Mouse (Mus musculus): ENCODE results near the gene Mapk14. TPM values are rescaled to one million over a fixed set of nuclear protein-coding genes. Genes with fewer than 3 reads are reported as not detected.

Mapk14 gene
- polyA plus RNA-seq, 1 experiment, result 36.7 TPM

DNA sequence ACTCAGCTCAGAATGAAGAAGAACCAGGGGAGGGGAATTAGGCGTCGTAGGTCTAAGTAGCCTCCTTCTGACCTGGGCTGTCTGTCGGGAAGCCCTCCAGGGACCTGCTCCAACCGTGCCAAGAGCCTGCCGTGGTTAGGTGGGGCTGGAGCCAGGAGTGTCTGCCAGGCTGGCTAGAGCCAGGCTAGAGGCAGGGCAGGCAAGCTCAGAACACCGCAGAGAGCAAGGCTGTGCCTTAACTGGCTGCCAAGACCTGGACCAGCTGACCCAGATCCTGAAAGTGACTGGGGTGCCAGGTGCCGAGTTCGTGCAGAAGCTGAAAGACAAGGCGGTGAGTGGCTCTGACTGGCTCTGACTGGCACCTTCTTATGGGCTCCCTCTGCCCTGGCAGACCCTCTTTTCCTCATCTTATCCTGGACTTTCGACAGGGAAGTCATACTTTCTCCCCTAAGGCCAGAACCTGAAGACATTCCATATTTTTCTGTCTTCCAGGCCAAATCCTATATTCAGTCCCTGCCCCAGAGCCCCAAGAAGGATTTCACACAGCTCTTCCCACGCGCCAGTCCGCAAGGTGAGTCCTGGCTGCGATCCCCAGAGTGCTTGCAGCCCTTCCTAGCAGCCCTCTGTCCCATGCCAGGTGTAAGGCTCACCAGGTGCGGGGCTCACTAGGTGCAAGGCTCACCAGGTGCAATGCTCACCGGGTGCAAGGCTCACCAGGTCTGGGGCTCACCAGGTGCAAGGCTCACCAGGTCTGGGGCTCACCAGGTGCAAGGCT is 86.3 kb downstream of the Mapk14 start:
- H3K79me3 ChIP-seq (ENCODE audit: low read depth), result no peaks in the 10 kb centered on the region
- H3ac ChIP-seq (ENCODE audit: control insufficient read depth, insufficient read length, low read depth), result no peak overlapping the region
- H3K79me2 ChIP-seq (ENCODE audit: control insufficient read depth, insufficient read depth), result no peaks in the 10 kb centered on the region
- H3K4me3 ChIP-seq (ENCODE audit: insufficient read depth, poor library complexity, severe bottlenecking), result no peak overlapping the region
- no peaks in the 10 kb centered on the region for H3K36me3 ChIP-seq (ENCODE audit: control insufficient read depth, insufficient read depth)
- TF ChIP-seq MAX (IDR thresholded peaks at IDR 0.05) (no peak), MYOG (IDR thresholded peaks at IDR 0.05; ENCODE audit: control insufficient read depth, extremely low read depth, insufficient read length) (no peak), CTCF (IDR thresholded peaks at IDR 0.05; ENCODE audit: control insufficient read depth, insufficient read depth, insufficient read length) (no peak), CEBPB (IDR thresholded peaks at IDR 0.05; ENCODE audit: low read depth) (no peak), USF1 (IDR thresholded peaks at IDR 0.05; ENCODE audit: low read depth) (no peak), FOSL1 (IDR thresholded peaks at IDR 0.05; ENCODE audit: insufficient read depth, low read length, poor library complexity, severe bottlenecking) (no peak), MYOD1 (IDR thresholded peaks at IDR 0.05; ENCODE audit: control insufficient read depth, insufficient read length, low read depth) (no peak)
- H3K27me3 ChIP-seq (ENCODE audit: control insufficient read depth, insufficient read depth, insufficient read length), result no peaks in the 10 kb centered on the region

GRCm38 (mm10) chr17:28779735-28780134 is 88.6 kb downstream of the Mapk14 start:
- Histone ChIP-seq H3K79me2 (ENCODE audit: control insufficient read depth, insufficient read depth) (no peaks in the 10 kb centered on the region), H3K4me3 (ENCODE audit: insufficient read depth, poor library complexity, severe bottlenecking) (no peak overlapping the region), H3K36me3 (ENCODE audit: control insufficient read depth, insufficient read depth) (no peaks in the 10 kb centered on the region), H3ac (ENCODE audit: control insufficient read depth, insufficient read length, low read depth) (no peak overlapping the region), H3K27me3 (ENCODE audit: control insufficient read depth, insufficient read depth, insufficient read length) (no peaks in the 10 kb centered on the region), H3K79me3 (ENCODE audit: low read depth) (no peaks in the 10 kb centered on the region)
- TF ChIP-seq USF1 (IDR thresholded peaks at IDR 0.05; ENCODE audit: low read depth) (no peak), MYOG (IDR thresholded peaks at IDR 0.05; ENCODE audit: control insufficient read depth, extremely low read depth, insufficient read length) (no peak), FOSL1 (IDR thresholded peaks at IDR 0.05; ENCODE audit: insufficient read depth, low read length, poor library complexity, severe bottlenecking) (no peak), CTCF (IDR thresholded peaks at IDR 0.05; ENCODE audit: control insufficient read depth, insufficient read depth, insufficient read length) (no peak), CEBPB (IDR thresholded peaks at IDR 0.05; ENCODE audit: low read depth) (no peak), MAX (IDR thresholded peaks at IDR 0.05) (no peak), MYOD1 (IDR thresholded peaks at IDR 0.05; ENCODE audit: control insufficient read depth, insufficient read length, low read depth) (no peak)

- no peaks in the 10 kb centered on the region for H3K27me3 ChIP-seq (ENCODE audit: control insufficient read depth, insufficient read depth, insufficient read length)
- H3K4me3 ChIP-seq (ENCODE audit: insufficient read depth, poor library complexity, severe bottlenecking), result no peak overlapping the region
- no peaks in the 10 kb centered on the region for H3K79me2 ChIP-seq (ENCODE audit: control insufficient read depth, insufficient read depth)
- H3ac ChIP-seq (ENCODE audit: control insufficient read depth, insufficient read length, low read depth), result no peak overlapping the region
- no peaks in the 10 kb centered on the region for H3K79me3 ChIP-seq (ENCODE audit: low read depth)
- no peaks in the 10 kb centered on the region for H3K36me3 ChIP-seq (ENCODE audit: control insufficient read depth, insufficient read depth)
- TF ChIP-seq MYOG (IDR thresholded peaks at IDR 0.05; ENCODE audit: control insufficient read depth, extremely low read depth, insufficient read length), result no peak
- TF ChIP-seq FOSL1 (IDR thresholded peaks at IDR 0.05; ENCODE audit: insufficient read depth, low read length, poor library complexity, severe bottlenecking), result no peak
- TF ChIP-seq CTCF (IDR thresholded peaks at IDR 0.05; ENCODE audit: control insufficient read depth, insufficient read depth, insufficient read length), result no peak
- no peak for TF ChIP-seq MAX (IDR thresholded peaks at IDR 0.05)
- TF ChIP-seq USF1 (IDR thresholded peaks at IDR 0.05; ENCODE audit: low read depth), result no peak
- TF ChIP-seq CEBPB (IDR thresholded peaks at IDR 0.05; ENCODE audit: low read depth), result no peak
- no peak for TF ChIP-seq MYOD1 (IDR thresholded peaks at IDR 0.05; ENCODE audit: control insufficient read depth, insufficient read length, low read depth)
Observed at GRCm38 (mm10) chr17:28780836-28781235, 89.7 kb downstream of the Mapk14 start.

GRCm38 (mm10) chr17:28781290-28782045 is 90.3 kb downstream of the Mapk14 start:
- H3K27me3 ChIP-seq (ENCODE audit: control insufficient read depth, insufficient read depth, insufficient read length), result no peaks in the 10 kb centered on the region
- no peaks in the 10 kb centered on the region for H3K79me3 ChIP-seq (ENCODE audit: low read depth)
- H3K79me2 ChIP-seq (ENCODE audit: control insufficient read depth, insufficient read depth), result no peaks in the 10 kb centered on the region
- no peak for TF ChIP-seq MAX (IDR thresholded peaks at IDR 0.05)
- no peak for TF ChIP-seq FOSL1 (IDR thresholded peaks at IDR 0.05; ENCODE audit: insufficient read depth, low read length, poor library complexity, severe bottlenecking)
- TF ChIP-seq USF1 (IDR thresholded peaks at IDR 0.05; ENCODE audit: low read depth), result no peak
- TF ChIP-seq MYOG (IDR thresholded peaks at IDR 0.05; ENCODE audit: control insufficient read depth, extremely low read depth, insufficient read length), result no peak
- no peak for TF ChIP-seq CTCF (IDR thresholded peaks at IDR 0.05; ENCODE audit: control insufficient read depth, insufficient read depth, insufficient read length)
- TF ChIP-seq CEBPB (IDR thresholded peaks at IDR 0.05; ENCODE audit: low read depth), result no peak
- no peak overlapping the region for H3ac ChIP-seq (ENCODE audit: control insufficient read depth, insufficient read length, low read depth)
- H3K36me3 ChIP-seq (ENCODE audit: control insufficient read depth, insufficient read depth), result no peaks in the 10 kb centered on the region
- no peak overlapping the region for H3K4me3 ChIP-seq (ENCODE audit: insufficient read depth, poor library complexity, severe bottlenecking)

DNA sequence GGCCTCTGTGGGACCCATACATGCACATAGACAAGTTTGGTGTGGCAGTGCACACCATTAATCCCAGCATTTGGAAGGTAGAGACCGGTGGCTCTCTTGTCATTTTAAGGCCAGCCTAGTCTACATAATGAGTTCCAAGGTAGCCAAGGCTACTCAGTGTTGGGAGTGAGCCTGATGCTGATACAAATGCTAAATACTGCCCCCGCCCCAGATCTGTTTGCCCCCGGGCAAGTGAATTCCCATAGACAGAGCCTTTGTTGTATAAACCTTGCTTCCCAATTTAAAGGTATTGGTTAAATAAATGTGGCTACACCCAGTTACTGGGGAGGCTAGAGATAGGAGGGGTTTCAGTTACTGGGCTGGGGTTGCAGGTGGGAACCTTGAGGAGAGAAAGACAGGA is 93.9 kb downstream of the Mapk14 start:
- H3K36me3 ChIP-seq (ENCODE audit: control insufficient read depth, insufficient read depth), result no peaks in the 10 kb centered on the region

More for the DNA sequence above, 93.9 kb downstream of the Mapk14 start:
- Histone ChIP-seq H3K27me3 (ENCODE audit: control insufficient read depth, insufficient read depth, insufficient read length) (no peaks in the 10 kb centered on the region), H3K79me3 (ENCODE audit: low read depth) (no peaks in the 10 kb centered on the region), H3K79me2 (ENCODE audit: control insufficient read depth, insufficient read depth) (no peaks in the 10 kb centered on the region), H3ac (ENCODE audit: control insufficient read depth, insufficient read length, low read depth) (no peak overlapping the region), H3K4me3 (ENCODE audit: insufficient read depth, poor library complexity, severe bottlenecking) (no peak overlapping the region)
- TF ChIP-seq MAX (IDR thresholded peaks at IDR 0.05) (no peak), FOSL1 (IDR thresholded peaks at IDR 0.05; ENCODE audit: insufficient read depth, low read length, poor library complexity, severe bottlenecking) (no peak), MYOG (IDR thresholded peaks at IDR 0.05; ENCODE audit: control insufficient read depth, extremely low read depth, insufficient read length) (no peak), USF1 (IDR thresholded peaks at IDR 0.05; ENCODE audit: low read depth) (no peak)

Data from C2C12 (cell line).